Mouse (Mus musculus) intestine, embryonic 14.5 days (tissue): Measurements from ENCODE around the gene Ucn2. TPM values are rescaled to one million over a fixed set of nuclear protein-coding genes. Genes with fewer than 3 reads are reported as not detected.

Source experiments
- ATAC-seq: fragments of 200-750 bp; cut with Nextera tagmentation; replicated peaks from 2 replicates; pipeline ENCODE4 v1.8.0; 2017; ENCODE audit warnings: low read depth, moderate number of reproducible peaks, moderate TSS enrichment, moderate library complexity; ENCODE audit not compliant: low FRiP score, low TSS enrichment
- DNase-seq: peaks from one replicate; pipeline ENCODE4 v3.0.0-alpha.2; 2018; ENCODE audit warnings: low spot score
- H3K27ac ChIP-seq: fragments of 300-500 bp; sonication (generic); 2 replicates; pipeline ENCODE4 v1.5.1; 2014; ENCODE audit warnings: low read depth, mild to moderate bottlenecking, control low read depth
- H3K27me3 ChIP-seq: fragments of 300-500 bp; sonication (generic); replicated peaks from 2 replicates; pipeline ENCODE4 v1.6.1; 2014; ENCODE audit warnings: low read length, control low read depth; ENCODE audit not compliant: control insufficient read depth, insufficient read depth
- H3K36me3 ChIP-seq: fragments of 300-500 bp; sonication (generic); 2 replicates; pipeline ENCODE4 v1.6.1; 2014; ENCODE audit warnings: low read length, control low read depth; ENCODE audit not compliant: control insufficient read depth, insufficient read depth
- H3K4me1 ChIP-seq: fragments of 300-500 bp; sonication (generic); replicated peaks from 2 replicates; pipeline ENCODE4 v1.6.1; 2014; ENCODE audit warnings: low read length, control low read depth, mixed read lengths; ENCODE audit not compliant: control insufficient read depth, insufficient read depth
- H3K4me2 ChIP-seq: fragments of 300-500 bp; sonication (generic); 2 replicates; pipeline ENCODE4 v1.6.1; 2014; ENCODE audit warnings: low read length
- H3K4me3 ChIP-seq: fragments of 300-500 bp; sonication (generic); 2 replicates; pipeline ENCODE4 v1.5.1; 2014; ENCODE audit warnings: low read depth, low read length, control low read depth, mixed read lengths
- H3K9ac ChIP-seq: fragments of 300-500 bp; sonication (generic); 2 replicates; pipeline ENCODE4 v1.6.1; 2014; ENCODE audit warnings: mild to moderate bottlenecking, low read length
- H3K9me3 ChIP-seq: fragments of 300-500 bp; sonication (generic); 2 replicates; pipeline ENCODE4 v1.6.1; 2016; ENCODE audit warnings: low read length, control low read depth; ENCODE audit not compliant: control insufficient read depth
- WGBS: fragments of 180-500 bp; shearing (Covaris S2); extraction: QIAGEN DNeasy Blood & Tissue Kit; methylation state at CpG from one replicate; pipeline ENCODE4 v1.1.7; 2014; 5-methylcytosine and 5-hydroxymethylcytosine counted together
- polyA plus RNA-seq: library from polyadenylated mRNA; unstranded; fragments of >200 nt; fragmentation: Nextera tagmentation; extraction: Ambion mirVana; gene quantifications from 2 replicates; pipeline ENCODE4 v1.2.1, GENCODE M21; 2014

Ucn2 gene
- polyA plus RNA-seq, 1 experiment from 2014 or later, result 0.37 TPM

DNA sequence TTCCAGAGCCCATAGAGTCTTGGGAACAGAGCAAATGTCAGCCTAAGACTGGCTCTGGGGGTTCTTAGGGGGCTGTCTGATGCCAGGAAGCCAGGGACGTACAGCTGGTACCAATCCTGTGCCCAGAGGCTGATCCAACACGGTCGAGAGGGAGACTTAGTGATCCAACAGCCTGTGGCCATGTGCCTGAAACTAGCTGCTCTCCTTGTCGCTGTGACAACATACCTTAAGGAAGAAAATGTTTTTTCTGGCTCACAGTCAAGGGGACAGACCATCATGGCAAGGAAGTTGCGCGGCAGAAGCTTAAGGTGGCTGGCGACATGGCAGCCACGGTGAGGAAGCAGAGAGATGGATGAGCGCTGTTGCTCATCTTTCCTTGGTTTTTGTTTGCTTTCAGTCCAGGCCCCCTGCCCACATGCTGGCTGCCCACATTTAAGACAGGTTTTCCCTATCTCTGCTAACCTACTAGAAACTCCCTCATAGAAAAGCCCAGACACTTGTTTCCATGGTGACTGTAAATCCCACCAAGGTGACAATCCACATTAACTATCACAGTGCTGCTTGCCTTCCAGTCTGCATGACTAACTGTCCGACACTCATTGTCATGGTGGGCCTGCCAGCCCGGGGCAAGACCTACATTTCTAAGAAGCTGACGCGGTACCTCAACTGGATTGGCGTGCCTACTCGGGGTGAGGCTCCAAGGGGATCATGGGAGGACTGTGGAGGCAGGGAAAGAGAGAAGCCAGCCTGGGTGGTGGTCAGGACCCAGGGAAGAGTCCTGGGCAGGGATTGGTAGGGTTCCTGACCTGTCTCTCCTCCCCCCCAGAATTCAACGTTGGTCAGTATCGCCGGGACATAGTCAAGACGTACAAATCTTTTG is 12.7 kb downstream of the Ucn2 start:
- Histone ChIP-seq H3K9me3 (no peaks in the 10 kb centered on the region), H3K4me3 (no peak overlapping the region), H3K27ac (no peak overlapping the region), H3K9ac (no peak overlapping the region), H3K4me2 (no peak overlapping the region), H3K27me3 (no peaks in the 10 kb centered on the region), H3K4me1 (peaks cover 12% of the 10 kb centered on the region; the same call in 1 of the 2 replicates), H3K36me3 (no peaks in the 10 kb centered on the region)
- ATAC-seq (no peak), DNase-seq (no peak)
- 84% methylated on average over 19 of the region's 19 CpGs for whole genome bisulfite sequencing

DNA sequence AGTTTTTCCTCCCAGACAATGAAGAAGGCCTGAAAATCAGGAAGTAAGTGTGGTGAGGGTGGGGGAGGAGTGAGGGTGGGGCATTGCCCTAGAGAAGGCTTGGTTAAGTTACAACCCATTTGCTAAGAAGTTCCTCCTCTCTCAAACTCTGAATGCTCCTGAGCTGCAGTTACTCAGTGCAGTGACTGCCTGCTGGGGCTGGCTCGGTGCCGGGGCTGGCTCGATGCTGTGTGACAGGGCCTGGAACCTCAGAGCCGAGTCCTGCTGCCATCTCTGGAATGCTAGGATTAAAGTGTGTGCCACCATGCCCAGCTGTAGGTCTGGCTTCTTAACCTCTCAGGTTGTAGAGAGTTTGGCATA is 13.3 kb downstream of the Ucn2 start:
- Histone ChIP-seq H3K4me3 (no peak overlapping the region), H3K36me3 (no peaks in the 10 kb centered on the region), H3K27me3 (no peaks in the 10 kb centered on the region), H3K9me3 (no peaks in the 10 kb centered on the region), H3K4me2 (no peak overlapping the region), H3K27ac (no peak overlapping the region), H3K4me1 (peaks cover 12% of the 10 kb centered on the region; the same call in 1 of the 2 replicates), H3K9ac (no peak overlapping the region)
- no peak for ATAC-seq
- WGBS, result 79% methylated on average over 4 of the region's 4 CpGs
- DNase-seq, result no peak

DNA sequence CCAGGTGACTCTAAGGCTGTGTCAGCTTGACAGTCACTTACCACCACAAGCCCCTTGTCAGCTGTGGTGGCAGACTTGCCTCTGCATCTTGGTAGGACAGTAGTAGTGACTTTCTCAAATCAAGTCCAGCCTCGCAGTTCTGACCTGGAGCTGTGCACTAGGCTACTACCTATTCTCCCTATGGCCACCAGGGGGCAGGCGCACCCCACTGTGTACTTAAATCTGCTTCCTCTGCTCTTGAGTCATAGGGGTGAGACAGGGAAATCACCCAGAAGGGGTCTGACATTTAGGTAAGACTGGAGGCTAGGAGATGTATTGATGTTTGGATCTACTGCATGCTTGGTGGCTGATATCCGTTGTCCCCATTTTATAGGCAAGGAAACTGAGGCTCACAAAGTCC is 14.9 kb downstream of the Ucn2 start:
- 0 out of 2 replicates have a peak, but pooled peaks have one; percentile 24 for ATAC-seq

DNA sequence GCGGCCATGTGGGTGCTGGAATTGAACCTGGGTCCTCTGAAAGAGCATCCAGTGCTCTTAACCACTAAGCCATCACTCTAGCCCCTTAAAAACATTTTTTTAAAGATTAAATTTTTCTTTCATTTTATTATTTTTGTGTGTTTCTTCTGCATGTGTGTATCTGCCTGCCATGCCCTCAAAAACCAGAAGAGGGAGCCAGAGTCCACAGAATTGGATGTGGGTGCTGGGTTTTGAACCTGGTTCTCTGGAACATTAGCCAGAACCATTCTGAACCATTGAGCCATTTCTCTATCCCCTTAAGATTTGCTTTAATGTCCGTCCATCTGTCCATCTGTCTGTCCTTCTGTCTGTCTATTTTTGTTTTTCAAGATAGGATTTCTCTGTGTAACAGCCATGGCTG is 17.4 kb downstream of the Ucn2 start:
- H3K27me3 ChIP-seq, result no peaks in the 10 kb centered on the region
- ATAC-seq (no peak), DNase-seq (peak; percentile 86)
- no peaks in the 10 kb centered on the region for H3K4me1 ChIP-seq
- no peaks in the 10 kb centered on the region for H3K9me3 ChIP-seq
- no peak overlapping the region for H3K4me2 ChIP-seq
- no peak overlapping the region for H3K9ac ChIP-seq
- 57% methylated on average over 2 of the region's 2 CpGs for WGBS
- H3K4me3 ChIP-seq, result no peak overlapping the region
- H3K27ac ChIP-seq, result no peak overlapping the region
- no peaks in the 10 kb centered on the region for H3K36me3 ChIP-seq

More for the DNA sequence above, 14.9 kb downstream of the Ucn2 start:
- H3K4me2 ChIP-seq, result no peak overlapping the region
- no peaks in the 10 kb centered on the region for H3K27me3 ChIP-seq
- DNase-seq, result peak; percentile 79
- peaks cover 5% of the 10 kb centered on the region; the same call in 1 of the 2 replicates for H3K4me1 ChIP-seq
- no peak overlapping the region for H3K27ac ChIP-seq
- H3K9ac ChIP-seq, result no peak overlapping the region
- no peaks in the 10 kb centered on the region for H3K9me3 ChIP-seq
- no peak overlapping the region for H3K4me3 ChIP-seq
- whole genome bisulfite sequencing, result 17% methylated on average over 3 of the region's 3 CpGs
- H3K36me3 ChIP-seq, result no peaks in the 10 kb centered on the region

DNA sequence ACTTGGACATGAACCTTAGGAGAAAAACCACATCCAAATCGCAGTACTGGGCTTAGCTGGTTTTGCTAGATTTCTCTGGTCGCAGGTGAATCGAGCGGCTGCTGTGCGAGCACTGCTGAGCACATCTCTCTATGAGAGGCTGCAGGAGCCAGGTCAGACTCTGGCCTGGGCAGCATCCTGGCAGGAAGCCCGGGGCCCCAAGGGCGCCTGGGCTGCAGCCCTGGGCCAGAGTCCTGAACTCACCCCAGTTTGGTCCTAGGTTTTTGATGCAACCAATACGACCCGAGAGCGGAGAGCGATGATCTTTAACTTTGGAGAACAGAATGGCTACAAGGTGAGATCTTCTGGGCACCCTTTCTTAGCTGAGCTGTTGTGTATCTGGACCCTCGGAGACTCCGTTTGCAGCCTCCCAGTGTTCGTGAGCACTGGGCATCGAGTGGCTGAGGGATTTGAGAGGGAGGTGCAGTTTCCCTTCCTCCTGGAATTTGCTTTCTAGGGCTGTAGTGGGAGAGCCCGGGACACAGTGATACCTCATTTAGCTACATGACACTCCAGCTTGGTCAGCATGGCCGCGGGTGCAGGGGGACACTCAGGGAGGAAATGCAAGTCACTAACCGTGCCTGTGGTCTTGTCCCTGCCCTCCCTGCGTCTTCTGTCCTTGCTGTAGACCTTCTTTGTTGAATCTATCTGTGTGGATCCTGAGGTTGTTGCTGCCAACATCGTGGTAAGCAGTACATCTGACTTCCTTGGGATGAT is 21.4 kb downstream of the Ucn2 start:
- no peak overlapping the region for H3K4me2 ChIP-seq
- no peak overlapping the region for H3K27ac ChIP-seq
- peaks cover 5% of the 10 kb centered on the region; the same call in 1 of the 2 replicates for H3K4me1 ChIP-seq
- H3K27me3 ChIP-seq, result no peaks in the 10 kb centered on the region
- WGBS, result 79% methylated on average over 21 of the region's 21 CpGs
- H3K9ac ChIP-seq, result no peak overlapping the region
- no peak for DNase-seq
- H3K4me3 ChIP-seq, result no peak overlapping the region
- H3K9me3 ChIP-seq, result no peaks in the 10 kb centered on the region
- ATAC-seq, result no peak
- H3K36me3 ChIP-seq, result no peaks in the 10 kb centered on the region

DNA sequence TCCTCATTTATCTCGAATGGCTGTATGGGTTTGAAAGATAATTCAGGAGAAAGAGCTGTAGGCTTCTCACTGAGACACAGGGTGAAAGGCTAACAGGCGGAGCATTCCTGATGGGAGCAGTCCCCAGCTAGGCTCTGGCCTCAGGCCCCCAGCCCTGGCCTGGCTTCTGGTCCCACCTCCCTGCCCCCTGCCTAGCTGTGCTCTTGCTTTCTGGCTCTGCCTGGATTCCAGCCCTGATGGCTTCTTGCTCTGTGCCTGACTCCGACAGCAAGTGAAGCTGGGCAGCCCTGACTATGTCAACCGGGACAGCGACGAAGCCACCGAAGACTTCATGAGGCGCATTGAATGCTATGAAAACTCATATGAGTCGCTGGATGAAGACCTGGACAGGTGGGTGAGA is 22.3 kb downstream of the Ucn2 start:
- Histone ChIP-seq H3K9ac (no peak overlapping the region), H3K4me3 (no peak overlapping the region), H3K4me1 (peaks cover 5% of the 10 kb centered on the region; the same call in 1 of the 2 replicates), H3K27ac (no peak overlapping the region), H3K9me3 (no peaks in the 10 kb centered on the region), H3K27me3 (no peaks in the 10 kb centered on the region), H3K4me2 (no peak overlapping the region), H3K36me3 (0 out of 2 replicates have a peak, but pooled peaks cover 4% of the 10 kb centered on the region)
- 85% methylated on average over 9 of the region's 9 CpGs for WGBS
- ATAC-seq (no peak), DNase-seq (no peak)

DNA sequence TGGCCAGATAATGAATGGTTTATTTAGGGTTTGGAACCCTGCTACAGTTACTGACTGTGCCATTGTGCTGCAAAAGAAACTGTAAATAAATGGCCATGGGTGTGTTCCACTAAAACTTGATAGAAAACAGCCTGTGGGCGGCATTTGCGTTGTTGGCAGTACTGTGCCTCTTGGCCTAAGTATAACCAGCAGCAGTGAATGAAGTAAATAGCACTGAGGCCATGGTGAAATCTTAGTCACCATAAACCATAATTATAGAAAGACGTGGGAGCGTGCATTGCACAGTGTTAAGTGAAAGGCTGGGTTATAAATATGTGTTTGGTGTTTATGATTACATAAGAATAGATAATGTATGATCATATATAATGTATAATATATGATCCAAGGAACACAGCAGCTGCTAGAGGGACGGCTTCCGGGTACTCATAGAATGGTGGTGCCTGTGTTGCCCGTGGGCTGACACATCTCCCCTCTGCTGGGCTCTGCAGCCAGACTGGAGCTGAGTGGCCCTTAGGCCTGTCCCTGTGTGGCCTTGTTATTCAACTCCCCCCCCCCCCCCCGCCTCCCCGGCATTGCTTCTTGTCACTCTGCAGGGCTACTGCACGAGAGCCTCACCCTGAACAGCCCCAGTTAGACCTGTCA is 23.3 kb downstream of the Ucn2 start:
- Histone ChIP-seq H3K4me2 (no peak overlapping the region), H3K9me3 (no peaks in the 10 kb centered on the region), H3K27me3 (no peaks in the 10 kb centered on the region), H3K9ac (no peak overlapping the region), H3K4me1 (peaks cover 5% of the 10 kb centered on the region; the same call in 1 of the 2 replicates), H3K27ac (no peak overlapping the region), H3K36me3 (0 out of 2 replicates have a peak, but pooled peaks cover 4% of the 10 kb centered on the region), H3K4me3 (no peak overlapping the region)
- DNase-seq (no peak), ATAC-seq (no peak)
- WGBS, result 59% methylated on average over 9 of the region's 10 CpGs

DNA sequence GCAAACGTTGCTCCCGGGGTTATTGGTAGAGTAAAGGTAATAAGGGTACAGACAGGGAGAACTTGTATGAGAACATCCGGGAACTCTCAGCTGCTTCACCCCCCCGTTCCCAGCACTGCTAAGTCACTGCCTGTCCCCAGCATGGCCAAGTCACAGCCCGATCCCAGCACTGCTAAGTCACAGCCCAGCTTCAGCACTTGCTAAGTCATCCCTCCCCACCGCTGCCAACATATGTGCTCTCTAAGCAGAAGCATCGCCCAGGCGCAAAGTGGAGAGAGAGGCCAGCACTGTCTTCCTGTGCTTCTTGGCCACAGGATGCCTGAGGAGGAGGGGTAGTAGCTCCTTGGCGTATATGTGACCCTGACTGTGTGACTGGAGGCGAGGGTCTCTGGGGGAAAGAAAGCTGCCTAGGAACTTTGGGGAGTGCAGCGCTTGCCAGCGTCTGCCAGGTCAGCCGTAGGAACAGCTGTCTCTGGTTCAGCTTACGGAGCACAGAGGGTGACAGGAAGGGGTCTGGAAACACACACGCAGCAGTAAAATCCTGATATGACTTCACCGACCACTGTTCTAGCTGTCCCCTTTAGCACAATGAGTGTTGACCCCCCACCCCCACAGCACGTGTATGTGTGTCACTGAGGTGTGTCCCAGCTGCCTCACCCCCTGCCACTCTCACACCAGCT is 24.0 kb downstream of the Ucn2 start:
- peak; percentile 54 for DNase-seq
- no peaks in the 10 kb centered on the region for H3K9me3 ChIP-seq
- WGBS, result 37% methylated on average over 17 of the region's 17 CpGs
- no peak overlapping the region for H3K9ac ChIP-seq
- no peak overlapping the region for H3K4me3 ChIP-seq
- ATAC-seq, result no peak
- no peaks in the 10 kb centered on the region for H3K27me3 ChIP-seq
- no peak overlapping the region for H3K27ac ChIP-seq
- H3K4me1 ChIP-seq, result peaks cover 5% of the 10 kb centered on the region; the same call in 1 of the 2 replicates
- 0 out of 2 replicates have a peak, but pooled peaks cover 4% of the 10 kb centered on the region for H3K36me3 ChIP-seq
- peak overlapping the region; percentile 20; the same call in 1 of the 2 replicates for H3K4me2 ChIP-seq
